Mouse (Mus musculus) right cerebral cortex, postnatal 4 days (tissue): Measurements from ENCODE around the gene Elavl3.

ENCODE experiments used
- DNase-seq: peaks from one replicate; pipeline ENCODE4 v3.0.0-alpha.2; 2022

Elavl3 gene

GRCm38 (mm10) chr9:22057031-22057517 is 5.3 kb upstream of the Elavl3 start:
- DNase-seq = no peak

GRCm38 (mm10) chr9:22056303-22056910 is 4.6 kb upstream of the Elavl3 start:
- no peak for DNase-seq

GRCm38 (mm10) chr9:22055713-22056112 is 3.9 kb upstream of the Elavl3 start:
- no peak for DNase-seq

GRCm38 (mm10) chr9:22054411-22055076 is 2.7 kb upstream of the Elavl3 start:
- peak; percentile 79 for DNase-seq

GRCm38 (mm10) chr9:22053657-22054056 is 1.8 kb upstream of the Elavl3 start:
- no peak for DNase-seq

- DNase-seq = peak; percentile 71
Observed at GRCm38 (mm10) chr9:22051161-22051957, 464 bp downstream of the Elavl3 start.

- DNase-seq = peak; percentile 64
Observed at GRCm38 (mm10) chr9:22050351-22050889, 1.4 kb downstream of the Elavl3 start.

- no peak for DNase-seq
Observed at GRCm38 (mm10) chr9:22049721-22050270, 2.0 kb downstream of the Elavl3 start.

- no peak for DNase-seq
Observed at GRCm38 (mm10) chr9:22049315-22049714, 2.5 kb downstream of the Elavl3 start.

GRCm38 (mm10) chr9:22047329-22047728 is 4.5 kb downstream of the Elavl3 start:
- DNase-seq = no peak

GRCm38 (mm10) chr9:22041832-22042231 is 10.0 kb downstream of the Elavl3 start:
- no peak for DNase-seq

- no peak for DNase-seq
Observed at GRCm38 (mm10) chr9:22037826-22038225, 14.0 kb downstream of the Elavl3 start.

GRCm38 (mm10) chr9:22035300-22036044 is 16.4 kb downstream of the Elavl3 start:
- DNase-seq = no peak

GRCm38 (mm10) chr9:22030386-22030785 is 21.4 kb downstream of the Elavl3 start:
- no peak for DNase-seq

GRCm38 (mm10) chr9:22028467-22028866 is 23.4 kb downstream of the Elavl3 start:
- no peak for DNase-seq

- DNase-seq = no peak
Observed at GRCm38 (mm10) chr9:22024592-22024991, 27.2 kb downstream of the Elavl3 start.

GRCm38 (mm10) chr9:22017208-22017825 is 34.5 kb downstream of the Elavl3 start:
- no peak for DNase-seq

GRCm38 (mm10) chr9:22016245-22016644 is 35.6 kb downstream of the Elavl3 start:
- DNase-seq = no peak

GRCm38 (mm10) chr9:22012731-22013130 is 39.1 kb downstream of the Elavl3 start:
- peak; percentile 48 for DNase-seq

- no peak for DNase-seq
Observed at GRCm38 (mm10) chr9:22011055-22011454, 40.8 kb downstream of the Elavl3 start.

GRCm38 (mm10) chr9:22004546-22004945 is 47.3 kb downstream of the Elavl3 start:
- DNase-seq = no peak

- peak; percentile 44 for DNase-seq
Observed at GRCm38 (mm10) chr9:22003163-22003554, 48.7 kb downstream of the Elavl3 start.
